Mouse (Mus musculus) heart, adult 11 months (tissue): ENCODE data around the gene Irf9.

Source experiments
- DNase-seq: peaks from one replicate; pipeline ENCODE4 v3.0.0; 2022

The Irf9 gene

GRCm38 (mm10) chr14:55615876-55616275 is 12.5 kb downstream of the Irf9 start:
- no peak for DNase-seq

- no peak for DNase-seq
Observed at GRCm38 (mm10) chr14:55616844-55617243, 13.5 kb downstream of the Irf9 start.

- peak; percentile 91 for DNase-seq
Observed at GRCm38 (mm10) chr14:55617822-55618221, 14.5 kb downstream of the Irf9 start, which contains the start of gene Rec8. Gene Rec8 (plus strand): TSS chr14:55618037.

- DNase-seq = no peak
Observed at GRCm38 (mm10) chr14:55618486-55619195, 15.3 kb downstream of the Irf9 start.

GRCm38 (mm10) chr14:55628077-55628827 is 24.9 kb downstream of the Irf9 start:
- peak; percentile 94 for DNase-seq

GRCm38 (mm10) chr14:55629312-55629711 is 25.9 kb downstream of the Irf9 start:
- peak; percentile 95 for DNase-seq

GRCm38 (mm10) chr14:55634874-55635522 is 31.6 kb downstream of the Irf9 start:
- DNase-seq = peak; percentile 96

- DNase-seq = peak; percentile 99
Observed at GRCm38 (mm10) chr14:55635523-55636007, 32.2 kb downstream of the Irf9 start, which contains the start of gene Ipo4. Gene Ipo4 (minus strand): TSS chr14:55635957.

- DNase-seq = no peak
Observed at GRCm38 (mm10) chr14:55637795-55638194, 34.4 kb downstream of the Irf9 start, which contains the start of gene Gm49378. Gene Gm49378 (minus strand): TSS chr14:55637895.

GRCm38 (mm10) chr14:55640816-55641215 is 37.4 kb downstream of the Irf9 start:
- peak; percentile 91 for DNase-seq

- DNase-seq = no peak
Observed at GRCm38 (mm10) chr14:55641291-55641690, 37.9 kb downstream of the Irf9 start.

- DNase-seq = no peak
Observed at GRCm38 (mm10) chr14:55642679-55643059, 39.3 kb downstream of the Irf9 start.

- peak; percentile 99 for DNase-seq
Observed at GRCm38 (mm10) chr14:55643060-55643907, 39.9 kb downstream of the Irf9 start, which contains the start of gene Tm9sf1. Gene Tm9sf1 (minus strand): TSS chr14:55643806.

GRCm38 (mm10) chr14:55644261-55644888 is 41.0 kb downstream of the Irf9 start:
- DNase-seq = peak; percentile 89

- no peak for DNase-seq
Observed at GRCm38 (mm10) chr14:55649884-55650283, 46.5 kb downstream of the Irf9 start, which contains the start of gene Tssk4. Gene Tssk4 (plus strand): TSS chr14:55650184.

- no peak for DNase-seq
Observed at GRCm38 (mm10) chr14:55651528-55651927, 48.2 kb downstream of the Irf9 start.

GRCm38 (mm10) chr14:55656935-55657334 is 53.6 kb downstream of the Irf9 start:
- no peak for DNase-seq

- DNase-seq = no peak
Observed at GRCm38 (mm10) chr14:55658011-55658410, 54.6 kb downstream of the Irf9 start.
